Mouse (Mus musculus) liver, embryonic 14.5 days (tissue): ENCODE data around the gene Tssk6.

ENCODE experiments used
- CTCF ChIP-seq: IDR thresholded peaks from 2 replicates; pipeline ENCODE4 v1.5.1; 2016; ENCODE audit warnings: antibody characterized with exemption, low read depth, control low read depth
- EP300 ChIP-seq: IDR thresholded peaks from 2 replicates; pipeline ENCODE4 v1.6.1; 2016; ENCODE audit warnings: antibody characterized with exemption, low read depth

- TF ChIP-seq CTCF (no peak), EP300 (no peak)
Observed at GRCm38 (mm10) chr8:69926901-69927300, 24.9 kb downstream of the Tssk6 start.
